Mouse (Mus musculus): ENCODE results near the gene Nbea.

- no peak for TF ChIP-seq CTCF (conservative IDR thresholded peaks at IDR 0.05; ENCODE audit: low read length)
- no peak for TF ChIP-seq NANOG (IDR thresholded peaks at IDR 0.05; ENCODE audit: borderline replicate concordance, low read length)
These were observed 516.5 kb downstream of the Nbea start for GRCm38 (mm10) chr3:55667048-55667447.

Data from E14TG2a.4 (cell line).